Mouse (Mus musculus): ENCODE data around the gene Cutc.

Cutc gene

DNA sequence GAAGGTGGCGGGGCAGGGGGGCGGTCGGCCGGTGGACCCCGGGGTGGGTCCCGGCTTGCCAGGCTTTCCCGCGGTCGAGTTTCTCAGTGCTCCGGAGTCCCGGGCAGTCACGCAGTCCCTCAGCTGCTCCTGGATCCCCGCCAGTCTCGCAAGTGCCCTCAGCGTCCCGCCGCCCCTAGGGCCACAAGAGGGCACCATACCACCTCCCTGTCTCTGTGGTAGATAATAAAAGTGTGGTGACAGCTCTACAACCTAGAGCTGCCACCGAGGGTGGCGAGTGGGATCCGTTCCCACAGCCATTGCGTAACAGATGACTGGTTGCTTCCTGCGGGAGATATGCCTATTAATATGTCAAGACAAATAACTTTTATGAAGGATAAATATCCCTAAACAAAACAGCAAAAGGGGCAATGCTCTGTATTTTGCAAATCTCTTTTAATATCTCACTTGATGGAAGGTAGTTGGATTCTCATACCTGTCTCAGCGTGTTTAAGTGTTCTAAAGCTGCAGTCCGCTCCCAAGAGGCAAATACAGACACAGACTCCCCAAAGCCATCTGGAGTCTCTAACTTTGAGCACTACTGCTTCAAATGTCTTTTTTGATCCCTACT is 535 bp downstream of the Cutc start:
- peak; percentile 75 for DNase-seq (ENCODE audit: low spot score)

DNA sequence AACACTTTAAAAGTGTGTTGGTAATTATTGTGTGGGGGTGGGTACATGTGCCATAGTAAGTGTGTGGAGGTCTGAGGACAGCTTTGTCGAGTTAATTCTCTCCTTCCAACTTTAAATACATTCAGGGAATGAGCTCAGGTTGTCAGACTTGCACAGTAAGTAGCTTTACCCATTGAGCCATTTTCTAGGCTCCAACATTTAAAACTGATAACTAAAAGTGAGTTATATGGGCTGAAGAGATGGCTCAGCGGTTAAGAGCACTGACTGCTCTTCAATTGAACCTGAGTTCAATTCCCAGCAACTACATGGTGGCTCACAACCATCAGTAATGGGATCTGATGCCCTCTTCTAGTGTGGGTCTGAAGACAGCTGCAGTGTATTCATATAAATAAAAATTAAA is 1.4 kb downstream of the Cutc start:
- no peak for DNase-seq (ENCODE audit: low spot score)

DNA sequence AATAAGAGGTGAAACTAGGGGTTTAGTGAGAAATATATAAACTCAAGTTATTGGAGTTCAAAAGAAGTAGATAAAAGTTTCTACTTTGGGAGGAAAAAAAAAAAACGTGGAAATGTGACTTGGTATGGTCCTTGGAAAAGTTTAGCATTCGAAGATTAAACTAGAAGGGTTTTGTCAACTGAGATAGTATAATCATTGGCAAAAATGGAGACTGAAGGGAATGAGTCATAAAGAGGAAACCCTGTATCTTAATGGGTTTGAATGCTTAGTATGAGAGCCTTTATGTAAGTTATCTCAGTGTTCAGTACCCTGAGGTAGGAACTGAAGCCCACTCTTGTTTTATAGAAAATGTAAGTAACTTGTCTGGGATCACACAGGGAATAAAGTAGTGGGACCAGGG is 2.1 kb downstream of the Cutc start:
- DNase-seq (ENCODE audit: low spot score), result no peak

DNA sequence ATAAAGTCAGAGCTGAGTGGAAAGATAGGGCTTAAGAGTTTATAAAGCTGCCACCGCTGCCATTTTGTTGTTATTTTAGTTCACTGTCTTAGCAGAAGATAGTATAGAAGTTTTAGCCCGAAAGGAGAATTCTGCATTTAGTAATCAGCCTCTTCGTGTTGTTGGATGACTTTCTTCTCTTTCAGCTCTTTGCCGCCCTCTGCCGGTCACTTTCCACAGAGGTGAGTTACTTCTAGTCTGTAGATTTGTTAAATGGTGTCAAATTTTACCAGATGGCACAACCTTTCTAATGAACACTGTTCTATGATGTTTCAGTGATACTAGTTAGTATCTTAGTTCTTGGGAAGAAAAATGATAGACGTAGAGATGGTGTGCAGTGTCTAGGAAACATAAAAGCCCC is 7.7 kb downstream of the Cutc start:
- DNase-seq (ENCODE audit: low spot score), result peak; percentile 36

DNA sequence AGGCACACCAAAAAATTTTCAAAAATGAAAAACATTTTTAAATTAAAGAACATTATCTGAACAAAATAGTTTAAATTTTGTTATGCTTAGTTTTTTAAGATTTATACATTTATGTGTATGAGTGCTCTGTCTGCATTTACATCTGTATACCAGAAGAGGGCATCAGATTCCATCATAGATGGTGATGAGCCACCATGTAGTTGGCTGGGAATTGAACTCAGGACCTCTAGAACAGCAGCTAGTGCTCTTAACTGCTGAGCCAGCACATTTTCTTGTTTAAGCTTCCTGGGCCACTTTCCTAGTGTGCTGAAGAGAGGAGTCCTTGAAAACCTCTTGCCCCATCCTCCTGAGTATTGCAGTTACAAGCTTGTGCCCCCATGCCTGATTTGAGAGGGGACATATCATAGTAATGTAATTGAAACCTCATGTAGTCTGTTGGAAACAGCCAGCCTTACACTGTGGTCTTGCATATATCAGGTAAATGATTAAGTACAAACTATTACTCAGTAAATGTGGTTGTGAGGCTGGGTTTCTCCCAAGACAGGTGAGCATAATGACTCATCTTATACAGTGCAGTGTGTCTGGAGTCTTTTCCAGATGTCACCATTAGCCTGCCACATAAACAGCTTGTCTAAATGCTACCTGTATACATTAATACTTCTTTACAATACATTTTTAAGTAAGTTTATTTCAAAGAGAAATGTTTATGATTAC is 8.9 kb downstream of the Cutc start:
- DNase-seq (ENCODE audit: low spot score), result no peak

- DNase-seq (ENCODE audit: low spot score), result no peak
These were observed 9.6 kb downstream of the Cutc start for GRCm38 (mm10) chr19:43762410-43762809.

DNA sequence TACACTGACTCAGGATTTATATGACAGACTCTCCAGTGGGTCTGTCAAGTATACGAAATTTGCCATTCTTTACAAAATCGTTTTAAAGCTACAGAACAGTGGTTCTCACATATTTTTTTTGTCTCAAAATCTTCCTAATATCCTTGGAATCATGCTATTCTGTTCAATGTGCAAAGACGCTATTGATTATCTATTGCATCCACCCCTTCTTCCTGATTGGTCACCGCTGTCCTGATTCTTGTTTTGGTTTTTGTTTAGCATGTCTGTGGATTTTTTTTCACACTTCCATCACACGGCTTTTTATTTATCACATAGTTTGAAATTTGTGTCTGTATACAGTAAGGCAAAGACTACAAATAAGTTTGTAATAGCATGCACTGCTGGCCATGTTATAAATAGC is 13.7 kb downstream of the Cutc start:
- DNase-seq (ENCODE audit: low spot score), result no peak

DNA sequence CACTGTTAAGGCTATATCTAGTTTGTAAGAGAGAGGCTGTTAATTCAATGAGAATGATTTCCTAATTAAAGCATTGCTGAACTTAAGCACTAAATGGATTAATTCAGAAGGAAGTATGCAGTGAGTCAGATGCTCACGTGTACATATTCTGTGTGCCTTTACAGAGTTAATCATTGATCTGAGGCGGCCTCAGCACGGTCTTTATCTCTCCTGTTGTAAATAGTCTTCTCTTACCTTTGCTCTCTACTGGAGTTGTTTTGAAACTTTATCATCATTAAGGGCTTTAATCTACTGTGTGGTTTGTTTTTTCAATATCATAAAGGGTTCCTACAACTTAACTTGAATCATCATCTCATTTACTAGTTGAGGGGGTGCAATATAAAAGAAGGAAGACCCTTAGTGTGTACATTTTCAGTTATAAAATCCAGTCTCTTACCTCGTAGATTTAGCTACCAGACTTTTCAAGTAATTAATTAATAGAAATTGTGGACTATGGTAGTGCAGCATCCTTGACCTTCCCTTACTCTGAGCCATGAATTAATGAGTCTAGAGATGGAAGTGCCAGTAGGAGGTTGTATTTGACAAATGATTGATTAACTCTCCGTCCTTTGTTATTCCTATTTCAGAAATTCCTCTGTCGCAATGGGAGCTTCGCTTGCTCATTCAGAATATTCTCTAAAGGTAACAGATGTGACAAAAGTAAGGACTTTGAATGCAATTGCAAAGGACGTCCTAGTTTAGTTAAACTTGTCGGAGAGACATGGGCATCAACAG is 14.9 kb downstream of the Cutc start:
- DNase-seq (ENCODE audit: low spot score), result no peak

GRCm38 (mm10) chr19:43769366-43769960 is 16.7 kb downstream of the Cutc start:
- no peak for DNase-seq (ENCODE audit: low spot score)

DNA sequence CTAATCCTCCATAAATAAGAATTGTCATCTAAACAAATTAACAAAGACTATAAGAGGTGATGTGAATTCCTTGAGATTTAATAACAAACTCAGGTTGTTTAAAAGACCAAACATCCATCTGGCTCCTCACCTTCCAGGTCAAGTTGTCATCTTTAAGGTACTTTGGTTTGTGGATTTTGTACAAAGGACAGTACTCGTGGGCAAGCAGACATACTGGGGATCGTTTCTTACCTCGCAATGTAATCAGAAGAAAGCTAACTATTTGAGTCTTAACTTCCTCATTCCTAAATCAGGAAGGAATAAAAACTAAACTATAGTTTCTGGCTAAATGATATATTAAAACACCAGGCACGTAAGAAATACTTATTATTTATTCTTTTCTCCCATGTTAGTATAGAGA is 17.8 kb downstream of the Cutc start:
- DNase-seq (ENCODE audit: low spot score), result no peak

DNA sequence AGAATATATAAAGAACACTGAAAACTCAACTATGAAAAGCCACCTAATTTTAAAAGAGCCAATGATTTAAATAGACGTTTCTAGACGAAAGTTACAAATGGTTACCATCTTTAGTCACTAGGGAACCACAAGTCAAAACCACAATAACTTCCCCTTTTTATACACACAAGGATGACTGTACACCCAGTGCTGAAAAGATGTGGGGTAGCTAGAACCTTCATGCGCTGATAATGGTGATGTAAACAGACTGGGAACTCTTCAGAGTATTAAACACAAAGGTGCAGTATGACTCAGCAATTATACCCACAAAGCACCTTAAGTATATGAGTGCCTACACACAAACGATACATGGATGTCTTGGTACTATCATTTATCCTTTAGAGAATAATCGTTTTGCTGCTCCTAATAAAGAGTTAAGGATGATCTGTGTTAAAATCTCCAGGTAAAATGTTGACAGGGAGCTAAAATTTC is 18.7 kb downstream of the Cutc start:
- DNase-seq (ENCODE audit: low spot score), result no peak

GRCm38 (mm10) chr19:43772311-43772710 is 19.5 kb downstream of the Cutc start:
- no peak for DNase-seq (ENCODE audit: low spot score)

GRCm38 (mm10) chr19:43775433-43775832 is 22.6 kb downstream of the Cutc start:
- no peak for DNase-seq (ENCODE audit: low spot score)

GRCm38 (mm10) chr19:43776561-43776960 is 23.8 kb downstream of the Cutc start:
- DNase-seq (ENCODE audit: low spot score), result no peak

- DNase-seq (ENCODE audit: low spot score), result no peak
These were observed 24.5 kb downstream of the Cutc start for GRCm38 (mm10) chr19:43777308-43777707.

DNA sequence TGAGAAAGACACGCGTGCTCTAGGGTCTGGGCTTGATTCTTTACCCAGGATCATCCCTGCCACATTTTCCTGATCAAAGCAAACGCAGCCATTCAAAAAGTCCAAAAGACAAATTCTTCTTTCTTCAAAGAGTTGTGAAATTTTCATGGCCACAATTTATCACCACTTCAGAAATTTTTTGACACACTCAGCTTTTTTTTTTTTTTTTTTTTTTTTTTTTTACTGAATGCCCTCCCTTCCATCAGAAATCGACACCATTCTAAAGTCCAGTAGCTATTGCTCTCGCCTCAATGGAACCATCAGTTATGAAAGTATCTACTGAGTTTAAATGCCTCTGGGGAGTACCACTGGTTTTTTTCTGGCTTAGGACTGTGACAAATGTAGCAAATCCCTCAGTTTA is 27.6 kb downstream of the Cutc start:
- DNase-seq (ENCODE audit: low spot score), result no peak

- no peak for DNase-seq (ENCODE audit: low spot score)
These were observed 29.2 kb downstream of the Cutc start, which contains the start of gene Abcc2 for GRCm38 (mm10) chr19:43781980-43782379. Gene Abcc2, plus strand, starts transcription at chr19:43782192.

DNA sequence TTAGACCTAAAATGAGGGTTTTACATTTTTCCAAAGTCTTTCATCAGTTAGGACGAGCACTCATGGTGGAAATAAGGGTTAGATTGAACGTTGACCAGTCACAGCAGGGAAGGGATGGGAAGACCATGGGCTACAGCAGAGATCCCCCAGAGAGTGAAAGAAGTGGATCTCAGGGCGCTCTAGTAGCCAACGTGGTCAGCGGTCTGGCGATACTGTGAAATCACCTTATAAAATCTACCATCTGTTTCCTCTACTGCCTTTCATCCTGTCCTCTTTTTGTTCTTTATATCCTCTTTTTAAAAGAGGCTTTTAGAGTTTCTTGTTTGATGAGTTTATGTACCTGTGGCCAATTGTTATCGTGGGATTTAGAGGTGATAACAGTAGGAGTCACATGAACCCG is 32.0 kb downstream of the Cutc start:
- no peak for DNase-seq (ENCODE audit: low spot score)

DNA sequence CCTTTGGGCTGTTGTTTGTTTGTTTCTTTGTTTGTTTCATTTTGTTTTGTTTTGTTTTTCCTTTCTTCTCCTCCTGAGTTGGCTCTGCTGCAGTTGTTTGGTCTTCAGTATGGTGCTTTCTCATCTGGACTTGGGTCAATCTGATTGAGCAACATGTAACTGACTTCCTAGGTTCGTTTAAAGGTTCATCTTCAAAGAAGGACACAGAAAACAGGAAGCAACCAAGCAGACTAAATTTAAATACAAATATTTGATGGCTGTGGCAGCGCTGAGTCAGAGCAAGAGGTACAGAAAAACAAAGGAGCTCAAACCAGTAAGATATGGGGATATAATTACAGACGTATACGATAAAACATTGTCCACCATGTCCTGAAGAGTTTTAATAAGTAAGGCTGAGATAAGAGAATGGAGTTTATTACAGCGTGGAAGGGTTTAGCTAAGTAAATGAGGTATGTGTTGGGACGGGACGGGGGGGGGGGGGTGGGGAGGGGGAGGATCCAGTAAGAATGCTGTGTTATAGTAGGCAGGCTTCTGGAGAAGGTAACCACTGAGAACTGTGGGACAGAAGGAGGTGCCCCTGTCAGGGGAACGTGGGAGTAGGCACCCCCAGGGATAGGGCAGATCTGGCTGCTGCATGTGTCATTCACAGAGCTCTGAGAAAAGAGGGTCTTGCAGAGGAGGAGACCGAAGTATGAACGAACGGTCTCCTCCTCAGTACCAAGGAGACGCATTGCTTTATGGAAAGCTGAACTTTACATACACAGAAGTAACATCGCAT is 33.6 kb downstream of the Cutc start:
- DNase-seq (ENCODE audit: low spot score), result no peak

GRCm38 (mm10) chr19:43789817-43790216 is 37.0 kb downstream of the Cutc start:
- DNase-seq (ENCODE audit: low spot score), result no peak

- DNase-seq (ENCODE audit: low spot score), result no peak
These were observed 39.7 kb downstream of the Cutc start for GRCm38 (mm10) chr19:43792537-43792936.

DNA sequence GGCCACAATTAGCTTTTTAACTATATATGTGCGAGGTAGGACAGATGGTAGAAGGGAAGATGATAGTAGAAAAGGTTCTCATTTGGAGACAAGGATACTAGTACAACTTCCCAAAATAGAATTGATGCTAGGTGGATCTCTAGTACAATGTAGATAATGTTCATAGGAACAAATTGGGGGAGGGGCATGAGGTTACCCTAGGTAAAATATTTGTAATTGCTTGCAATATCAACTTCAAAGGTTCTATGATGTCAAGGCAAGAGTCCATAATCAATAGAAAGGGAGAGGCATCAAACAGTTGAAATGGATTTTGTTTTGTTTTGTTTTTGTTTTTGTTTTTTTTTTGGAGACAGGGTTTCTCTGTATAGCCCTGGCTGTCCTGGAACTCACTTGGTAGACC is 41.2 kb downstream of the Cutc start:
- no peak for DNase-seq (ENCODE audit: low spot score)

Data from urinary bladder, postnatal 10 days (tissue).